In the genomic region with DNA sequence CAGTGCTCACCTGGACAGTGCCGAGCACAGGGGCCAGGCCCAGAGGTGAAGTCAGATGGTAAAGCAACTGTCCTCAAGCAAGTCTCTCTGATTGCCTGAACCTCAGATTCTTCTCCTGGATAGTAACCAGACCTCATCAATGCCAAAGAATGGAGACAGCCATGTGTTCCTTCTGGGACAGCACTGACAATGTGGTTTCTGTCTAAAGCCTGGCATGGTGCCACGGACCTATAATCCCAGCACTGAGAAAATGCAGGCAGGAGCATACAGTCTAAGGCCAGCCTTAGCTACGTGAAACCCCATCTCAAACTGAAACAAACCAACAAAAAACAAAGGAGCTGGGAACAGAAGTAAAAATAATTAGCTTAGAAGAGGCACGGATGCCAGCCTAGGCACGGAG, we compare ENCODE assay signal across 13 mouse cellular contexts. TPM values are rescaled to one million over a fixed set of nuclear protein-coding genes. Genes with fewer than 3 reads are reported as not detected.
DNase-seq lines count a peak whose midpoint lies in the region; ATAC-seq lines count a peak whose summit lies in the region.
"Had no signal": no experiment of that assay in that cellular context is flagged by ENCODE, and none has a peak within 500 bp of the region (broad histone marks: within the 10 kb centered on the region; RNA-seq: fewer than 3 reads in every experiment).

No protein-coding gene starts in this region.

- no peak overlapping the region for H3K4me2 ChIP-seq in forebrain, embryonic 13.5 days
- no peak overlapping the region for H3K4me2 ChIP-seq in forebrain, embryonic 11.5 days (ENCODE audit: low read depth, low read length, severe bottlenecking)
- H3K4me2 ChIP-seq in forebrain, embryonic 16.5 days (ENCODE audit: low read length): no peak overlapping the region
- H3K4me2 ChIP-seq: midbrain, embryonic 15.5 days had no signal

- ATAC-seq in forebrain, embryonic 13.5 days: peak; percentile 48; the same call in 1 of the 2 replicates
- ATAC-seq in forebrain, embryonic 11.5 days (replicated peaks; ENCODE audit: low FRiP score): no peak
- peak; percentile 20; the same call in 1 of the 2 replicates for ATAC-seq in cerebellum, adult (ENCODE audit: insufficient number of reproducible peaks, low FRiP score, low TSS enrichment)
- ATAC-seq in forebrain, embryonic 16.5 days: 0 out of 2 replicates have a peak, but pooled peaks have one; percentile 33
- ATAC-seq: midbrain, embryonic 15.5 days had no signal

- 48% methylated on average over 5 of the region's 5 CpGs for WGBS in forebrain, embryonic 13.5 days
- 88% methylated on average over 5 of the region's 5 CpGs for WGBS in forebrain, embryonic 11.5 days
- WGBS in forebrain, embryonic 16.5 days: 39% methylated on average over 5 of the region's 5 CpGs

- H3K4me1 ChIP-seq in forebrain, embryonic 13.5 days: peaks cover 16% of the 10 kb centered on the region; the same call in 1 of the 2 replicates
- H3K4me1 ChIP-seq in forebrain, embryonic 11.5 days (replicated peaks; ENCODE audit: control insufficient read depth, insufficient read depth, low read length): no peaks in the 10 kb centered on the region
- peaks cover 10% of the 10 kb centered on the region; the same call in 1 of the 2 replicates for H3K4me1 ChIP-seq in forebrain, embryonic 16.5 days (replicated peaks; ENCODE audit: control insufficient read depth, insufficient read depth, low read length)
- H3K4me1 ChIP-seq: midbrain, embryonic 15.5 days had no signal

- H3K4me3 ChIP-seq in forebrain, embryonic 13.5 days: no peak overlapping the region
- H3K4me3 ChIP-seq in forebrain, embryonic 11.5 days (ENCODE audit: low read depth, low read length): no peak overlapping the region
- H3K4me3 ChIP-seq in forebrain, embryonic 16.5 days (replicated peaks; ENCODE audit: low read length): no peak overlapping the region
- H3K4me3 ChIP-seq: midbrain, embryonic 15.5 days had no signal

- peaks cover 41% of the 10 kb centered on the region for H3K27me3 ChIP-seq in forebrain, embryonic 13.5 days
- H3K27me3 ChIP-seq in forebrain, embryonic 11.5 days (ENCODE audit: control insufficient read depth, insufficient read depth, low read length): peaks cover 26% of the 10 kb centered on the region
- peaks cover 19% of the 10 kb centered on the region for H3K27me3 ChIP-seq in forebrain, embryonic 16.5 days (replicated peaks; ENCODE audit: control insufficient read depth, insufficient read depth, low read length)

- H3K36me3 ChIP-seq in forebrain, embryonic 13.5 days (ENCODE audit: poor library complexity, severe bottlenecking): no peaks in the 10 kb centered on the region
- no peaks in the 10 kb centered on the region for H3K36me3 ChIP-seq in forebrain, embryonic 11.5 days (ENCODE audit: control insufficient read depth, insufficient read depth, low read length)
- no peaks in the 10 kb centered on the region for H3K36me3 ChIP-seq in forebrain, embryonic 16.5 days (ENCODE audit: control insufficient read depth, insufficient read depth)
- H3K36me3 ChIP-seq: midbrain, embryonic 15.5 days had no signal

- H3K9ac ChIP-seq in forebrain, embryonic 13.5 days: no peak overlapping the region
- H3K9ac ChIP-seq in forebrain, embryonic 11.5 days (ENCODE audit: low read length): no peak overlapping the region
- no peak overlapping the region for H3K9ac ChIP-seq in forebrain, embryonic 16.5 days (replicated peaks; ENCODE audit: low read depth, low read length)
- H3K9ac ChIP-seq: midbrain, embryonic 15.5 days had no signal

- H3K9me3 ChIP-seq in forebrain, embryonic 13.5 days (replicated peaks): no peaks in the 10 kb centered on the region
- no peaks in the 10 kb centered on the region; the same call in 1 of the 2 replicates for H3K9me3 ChIP-seq in forebrain, embryonic 11.5 days (ENCODE audit: control insufficient read depth, low read length)
- H3K9me3 ChIP-seq in forebrain, embryonic 16.5 days (ENCODE audit: control insufficient read depth, low read length): no peaks in the 10 kb centered on the region
- H3K9me3 ChIP-seq: midbrain, embryonic 15.5 days had no signal

- no peak for DNase-seq in forebrain, embryonic 11.5 days (ENCODE audit: low spot score)
- peak; percentile 19 to 53 for DNase-seq in layer of hippocampus, adult 18-20 months (ENCODE audit: low spot score in 2 of 2)
- DNase-seq in layer of hippocampus, postnatal 10 days (ENCODE audit: low spot score in 2 of 2): no peak
- DNase-seq in liver: no peak
- no peak for DNase-seq in right cerebral cortex, postnatal 25 days
- DNase-seq: adrenal gland, postnatal 14 days; gastrocnemius, postnatal 14 days had no signal

- H3K27ac ChIP-seq in forebrain, embryonic 13.5 days: no peak overlapping the region
- no peak overlapping the region for H3K27ac ChIP-seq in forebrain, embryonic 11.5 days (ENCODE audit: low read depth, low read length)
- no peak overlapping the region for H3K27ac ChIP-seq in forebrain, embryonic 16.5 days (ENCODE audit: low read length)
- H3K27ac ChIP-seq: midbrain, embryonic 15.5 days had no signal

RNA-seq across cellular contexts. Expression of a gene that starts 31.4 kb away (rescaled TPM):
- 26.5 and 31.0 TPM in 2 replicates for polyA plus RNA-seq in forebrain, embryonic 13.5 days (2015; fragmentation: Nextera tagmentation; extraction: Ambion mirVana)
- polyA plus RNA-seq in forebrain, embryonic 11.5 days (2014; fragmentation: Nextera tagmentation; extraction: Ambion mirVana): 29.6 and 32.2 TPM in 2 replicates
- 10 to 100 TPM; 19.1 to 23.9 TPM for total RNA-seq in layer of hippocampus, adult 18-20 months (2021)
- 10 to 100 TPM; 16.7 to 17.0 TPM for total RNA-seq in layer of hippocampus, postnatal 10 days (2021)
- 24.9 and 25.7 TPM in 2 replicates for polyA plus RNA-seq in forebrain, embryonic 16.5 days (2015; fragmentation: Nextera tagmentation; extraction: Ambion mirVana)

RNA-seq across cellular contexts. Expression of a gene that starts 33.5 kb away (rescaled TPM):
- polyA plus RNA-seq in forebrain, embryonic 13.5 days (2015; fragmentation: Nextera tagmentation; extraction: Ambion mirVana): 0.28 and 0.42 TPM in 2 replicates
- polyA plus RNA-seq in forebrain, embryonic 11.5 days (2014; fragmentation: Nextera tagmentation; extraction: Ambion mirVana): 0.40 TPM in 1 of 2 replicates, not detected in the other
- not detected for total RNA-seq in layer of hippocampus, adult 18-20 months (2021)
- under 1 TPM in 1 of 2 experiments, not detected in 1; 0.94 TPM for total RNA-seq in layer of hippocampus, postnatal 10 days (2021)
- 0.55 and 0.86 TPM in 2 replicates for polyA plus RNA-seq in forebrain, embryonic 16.5 days (2015; fragmentation: Nextera tagmentation; extraction: Ambion mirVana)
- total RNA-seq: gastrocnemius, postnatal 14 days; layer of hippocampus, postnatal 14 days; MEL had no signal

RNA-seq across cellular contexts. Expression of a gene that starts 34.2 kb away (rescaled TPM):
- polyA plus RNA-seq in forebrain, embryonic 13.5 days (2015; fragmentation: Nextera tagmentation; extraction: Ambion mirVana): 67.6 and 75.8 TPM in 2 replicates
- polyA plus RNA-seq in forebrain, embryonic 11.5 days (2014; fragmentation: Nextera tagmentation; extraction: Ambion mirVana): 253 and 286 TPM in 2 replicates
- total RNA-seq in layer of hippocampus, adult 18-20 months (2021): 10 to 100 TPM; 43.4 to 43.6 TPM
- 10 to 100 TPM; 34.7 to 39.6 TPM for total RNA-seq in layer of hippocampus, postnatal 10 days (2021)
- 58.5 and 66.0 TPM in 2 replicates for polyA plus RNA-seq in forebrain, embryonic 16.5 days (2015; fragmentation: Nextera tagmentation; extraction: Ambion mirVana)

RNA-seq across cellular contexts. Expression of a gene that starts 34.3 kb away (rescaled TPM):
- polyA plus RNA-seq in forebrain, embryonic 13.5 days (2015; fragmentation: Nextera tagmentation; extraction: Ambion mirVana): 0.13 and 0.16 TPM in 2 replicates
- 0.27 and 0.31 TPM in 2 replicates for polyA plus RNA-seq in forebrain, embryonic 11.5 days (2014; fragmentation: Nextera tagmentation; extraction: Ambion mirVana)
- total RNA-seq in layer of hippocampus, adult 18-20 months (2021): under 1 TPM; 0.52 to 0.58 TPM
- total RNA-seq in layer of hippocampus, postnatal 10 days (2021): under 1 TPM; 0.23 to 0.38 TPM
- 0.19 and 0.22 TPM in 2 replicates for polyA plus RNA-seq in forebrain, embryonic 16.5 days (2015; fragmentation: Nextera tagmentation; extraction: Ambion mirVana)
- total RNA-seq: MEL had no signal

Comparison
In these comparisons a context has a peak if more than half of its experiments do, and no peak if none do; other contexts are left out.
1. DNase-seq: peak in layer of hippocampus, adult 18-20 months (2 of 2); none in forebrain, embryonic 11.5 days (single experiment), layer of hippocampus, postnatal 10 days (0 of 2), liver (single experiment) and right cerebral cortex, postnatal 25 days (single experiment).